Mouse (Mus musculus): ENCODE results near the gene Dbnl. TPM values are rescaled to one million over a fixed set of nuclear protein-coding genes. Genes with fewer than 3 reads are reported as not detected.

Gene Dbnl
- polyA plus RNA-seq (2016; fragmentation: Nextera tagmentation; extraction: Ambion mirVana) = 137 and 140 TPM in 2 replicates

- H3K36me3 ChIP-seq (replicated peaks) = peaks cover 24% of the 10 kb centered on the region
- H3K27me3 ChIP-seq = no peaks in the 10 kb centered on the region
- H3K27ac ChIP-seq = peak within 1 kb of the TSS; percentile 87
- H3K4me1 ChIP-seq = peaks cover 26% of the 10 kb centered on the region
- peak within 1 kb of the TSS; percentile 87 for H3K4me2 ChIP-seq
- H3K9me3 ChIP-seq = no peaks in the 10 kb centered on the region
- H3K9ac ChIP-seq = peak within 1 kb of the TSS; percentile 74
- peak; percentile 97 for ATAC-seq (ENCODE audit: low FRiP score)
- under 1% methylated on average over 74 of the region's 74 CpGs for WGBS
- peak within 1 kb of the TSS; percentile 66 for H3K4me3 ChIP-seq (replicated peaks)
Measured at GRCm38 (mm10) chr11:5788056-5789014, at the start of gene Dbnl. Dbnl (plus strand) TSS chr11:5788488.

- H3K27me3 ChIP-seq = no peaks in the 10 kb centered on the region
Measured at GRCm38 (mm10) chr11:5738888-5739632, 49.2 kb upstream of the Dbnl start.

GRCm38 (mm10) chr11:5739846-5740245, 48.4 kb upstream of the Dbnl start:
- Histone ChIP-seq H3K9me3 (no peaks in the 10 kb centered on the region), H3K4me1 (peaks cover 15% of the 10 kb centered on the region), H3K27ac (no peak overlapping the region), H3K36me3 (replicated peaks) (no peaks in the 10 kb centered on the region), H3K27me3 (no peaks in the 10 kb centered on the region), H3K9ac (no peak overlapping the region), H3K4me3 (replicated peaks) (no peak overlapping the region), H3K4me2 (no peak overlapping the region)
- WGBS = 80% methylated on average over 3 of the region's 3 CpGs
- no peak for ATAC-seq (ENCODE audit: low FRiP score)

More at GRCm38 (mm10) chr11:5738888-5739632, 49.2 kb upstream of the Dbnl start:
- no peaks in the 10 kb centered on the region for H3K36me3 ChIP-seq (replicated peaks)
- no peak overlapping the region for H3K9ac ChIP-seq
- H3K4me3 ChIP-seq (replicated peaks) = no peak overlapping the region
- no peaks in the 10 kb centered on the region for H3K9me3 ChIP-seq
- peaks cover 15% of the 10 kb centered on the region for H3K4me1 ChIP-seq
- WGBS = 91% methylated on average over 5 of the region's 5 CpGs
- H3K4me2 ChIP-seq = no peak overlapping the region
- ATAC-seq (ENCODE audit: low FRiP score) = no peak
- H3K27ac ChIP-seq = no peak overlapping the region

GRCm38 (mm10) chr11:5740599-5740964, 47.7 kb upstream of the Dbnl start:
- Histone ChIP-seq H3K4me2 (peak overlapping the region; percentile 82), H3K9ac (peak overlapping the region; percentile 96), H3K9me3 (no peaks in the 10 kb centered on the region), H3K27ac (peak overlapping the region; percentile 2; the same call in 1 of the 2 replicates), H3K4me3 (replicated peaks) (peak overlapping the region; percentile 87), H3K4me1 (peaks cover 15% of the 10 kb centered on the region), H3K36me3 (replicated peaks) (no peaks in the 10 kb centered on the region), H3K27me3 (no peaks in the 10 kb centered on the region)
- 3% methylated on average over 26 of the region's 26 CpGs for WGBS
- ATAC-seq (ENCODE audit: low FRiP score) = no peak; the same call in 1 of the 2 replicates

- Histone ChIP-seq H3K27me3 (no peaks in the 10 kb centered on the region), H3K9me3 (no peaks in the 10 kb centered on the region), H3K4me2 (peak overlapping the region; percentile 82), H3K27ac (peak overlapping the region; percentile 2; the same call in 1 of the 2 replicates), H3K36me3 (replicated peaks) (no peaks in the 10 kb centered on the region), H3K4me3 (replicated peaks) (peak overlapping the region; percentile 87), H3K9ac (peak overlapping the region; percentile 96), H3K4me1 (peaks cover 15% of the 10 kb centered on the region)
- peak; percentile 94 for ATAC-seq (ENCODE audit: low FRiP score)
- WGBS = 1% methylated on average over 28 of the region's 50 CpGs
Measured at GRCm38 (mm10) chr11:5740965-5741627, 47.2 kb upstream of the Dbnl start.

- no peak overlapping the region for H3K4me3 ChIP-seq (replicated peaks)
- ATAC-seq (ENCODE audit: low FRiP score) = no peak
- H3K27ac ChIP-seq = no peak overlapping the region
- 73% methylated on average over 7 of the region's 7 CpGs for WGBS
- no peaks in the 10 kb centered on the region for H3K36me3 ChIP-seq (replicated peaks)
- H3K9me3 ChIP-seq = no peaks in the 10 kb centered on the region
- no peak overlapping the region for H3K4me2 ChIP-seq
- no peak overlapping the region for H3K9ac ChIP-seq
- H3K4me1 ChIP-seq = peaks cover 15% of the 10 kb centered on the region
- H3K27me3 ChIP-seq = no peaks in the 10 kb centered on the region
Measured at GRCm38 (mm10) chr11:5742106-5742505, 46.2 kb upstream of the Dbnl start.

- Histone ChIP-seq H3K4me3 (replicated peaks) (no peak overlapping the region), H3K27ac (no peak overlapping the region), H3K9ac (no peak overlapping the region), H3K36me3 (replicated peaks) (no peaks in the 10 kb centered on the region), H3K27me3 (no peaks in the 10 kb centered on the region), H3K4me1 (peaks cover 11% of the 10 kb centered on the region), H3K9me3 (no peaks in the 10 kb centered on the region), H3K4me2 (no peak overlapping the region)
- WGBS = 75% methylated on average over 2 of the region's 2 CpGs
- no peak for ATAC-seq (ENCODE audit: low FRiP score)
Measured at GRCm38 (mm10) chr11:5744951-5745350, 43.3 kb upstream of the Dbnl start.

- Histone ChIP-seq H3K36me3 (replicated peaks) (0 out of 2 replicates have a peak, but pooled peaks cover 8% of the 10 kb centered on the region), H3K9me3 (peaks cover 8% of the 10 kb centered on the region), H3K4me1 (no peaks in the 10 kb centered on the region), H3K4me3 (replicated peaks) (no peak overlapping the region), H3K27ac (no peak overlapping the region), H3K4me2 (no peak overlapping the region), H3K27me3 (no peaks in the 10 kb centered on the region), H3K9ac (no peak overlapping the region)
- no peak for ATAC-seq (ENCODE audit: low FRiP score)
- WGBS = 89% methylated on average over 2 of the region's 2 CpGs
Measured at GRCm38 (mm10) chr11:5753755-5754154, 34.5 kb upstream of the Dbnl start.

- H3K4me2 ChIP-seq = peak within 1 kb of the TSS; percentile 68
- H3K9ac ChIP-seq = peak within 1 kb of the TSS; percentile 86
- H3K4me1 ChIP-seq = peaks cover 13% of the 10 kb centered on the region
- no peaks in the 10 kb centered on the region for H3K36me3 ChIP-seq (replicated peaks)
- no peaks in the 10 kb centered on the region for H3K9me3 ChIP-seq
- peak; percentile 99 for ATAC-seq (ENCODE audit: low FRiP score)
- H3K4me3 ChIP-seq (replicated peaks) = peak within 1 kb of the TSS; percentile 75
- no peaks in the 10 kb centered on the region for H3K27me3 ChIP-seq
- H3K27ac ChIP-seq = peak within 1 kb of the TSS; percentile 91
- WGBS = under 1% methylated on average over 68 of the region's 68 CpGs
Measured at GRCm38 (mm10) chr11:5761820-5762632, 26.3 kb upstream of the Dbnl start, which contains the start of gene Urgcp. Urgcp (minus strand) TSS chr11:5762376.

GRCm38 (mm10) chr11:5762633-5762982, 25.7 kb upstream of the Dbnl start:
- peak overlapping the region; percentile 68 for H3K4me2 ChIP-seq
- H3K4me3 ChIP-seq (replicated peaks) = peak overlapping the region; percentile 75
- peak; percentile 66 for ATAC-seq (ENCODE audit: low FRiP score)
- no peaks in the 10 kb centered on the region for H3K9me3 ChIP-seq
- peaks cover 13% of the 10 kb centered on the region for H3K4me1 ChIP-seq
- no peaks in the 10 kb centered on the region for H3K27me3 ChIP-seq
- peak overlapping the region; percentile 86 for H3K9ac ChIP-seq
- H3K36me3 ChIP-seq (replicated peaks) = no peaks in the 10 kb centered on the region
- H3K27ac ChIP-seq = peak overlapping the region; percentile 91
- 19% methylated on average over 6 of the region's 6 CpGs for WGBS

- 89% methylated on average over 6 of the region's 6 CpGs for WGBS
Measured at GRCm38 (mm10) chr11:5766019-5766418, 22.3 kb upstream of the Dbnl start.

More at GRCm38 (mm10) chr11:5766019-5766418, 22.3 kb upstream of the Dbnl start:
- Histone ChIP-seq H3K9me3 (no peaks in the 10 kb centered on the region), H3K4me1 (peaks cover 6% of the 10 kb centered on the region), H3K36me3 (replicated peaks) (peaks cover 14% of the 10 kb centered on the region), H3K4me2 (no peak overlapping the region), H3K27me3 (no peaks in the 10 kb centered on the region), H3K9ac (no peak overlapping the region), H3K4me3 (replicated peaks) (no peak overlapping the region), H3K27ac (no peak overlapping the region)
- no peak for ATAC-seq (ENCODE audit: low FRiP score)
